13 mouse cellular contexts compared by ENCODE assay signal in genomic region chr13:43806371-43807271, GRCm38 (mm10). TPM values are rescaled to one million over a fixed set of nuclear protein-coding genes. Genes with fewer than 3 reads are reported as not detected.
DNase-seq lines count a peak whose midpoint lies in the region; ATAC-seq lines count a peak whose summit lies in the region.
"Had no signal": no experiment of that assay in that cellular context is flagged by ENCODE, and none has a peak within 500 bp of the region (broad histone marks: within the 10 kb centered on the region; RNA-seq: fewer than 3 reads in every experiment).

No protein-coding gene starts in this region.

- no peaks in the 10 kb centered on the region for H3K27me3 ChIP-seq in kidney, embryonic 16.5 days (ENCODE audit: insufficient read depth, low read length)
- no peaks in the 10 kb centered on the region for H3K27me3 ChIP-seq in hindbrain, embryonic 12.5 days
- no peaks in the 10 kb centered on the region for H3K27me3 ChIP-seq in midbrain, embryonic 14.5 days (ENCODE audit: control insufficient read depth, insufficient read depth, low read length)

- peaks cover 4% of the 10 kb centered on the region for H3K36me3 ChIP-seq in kidney, embryonic 16.5 days (ENCODE audit: insufficient read depth, low read length)
- peaks cover 3% of the 10 kb centered on the region for H3K36me3 ChIP-seq in hindbrain, embryonic 12.5 days
- H3K36me3 ChIP-seq in midbrain, embryonic 14.5 days (ENCODE audit: control insufficient read depth, insufficient read depth, low read length), result no peaks in the 10 kb centered on the region

- H3K9ac ChIP-seq in kidney, embryonic 16.5 days (replicated peaks; ENCODE audit: low read length), result no peak overlapping the region
- no peak overlapping the region for H3K9ac ChIP-seq in hindbrain, embryonic 12.5 days
- peak overlapping the region; percentile 10; the same call in 1 of the 2 replicates for H3K9ac ChIP-seq in midbrain, embryonic 14.5 days (replicated peaks; ENCODE audit: low read length)

- no peak for DNase-seq in kidney, postnatal 36 days
- DNase-seq in ZHBTc4 (ENCODE audit: low read depth, low spot score), result peak; percentile 42
- DNase-seq in midbrain, embryonic 14.5 days, result peak; percentile 53
- DNase-seq in retina, embryonic 14.5 days (ENCODE audit: low spot score), result no peak
- no peak for DNase-seq in cerebellum, postnatal 10 days
- DNase-seq in adrenal gland, adult 18-20 months (ENCODE audit: low spot score in 2 of 2), result no peak
- DNase-seq: cerebellum, adult 9-10 months; gastrocnemius, adult 2 months had no signal

- H3K4me3 ChIP-seq in kidney, embryonic 16.5 days (ENCODE audit: low read length), result no peak overlapping the region
- H3K4me3 ChIP-seq in hindbrain, embryonic 12.5 days, result no peak overlapping the region
- no peak overlapping the region for H3K4me3 ChIP-seq in midbrain, embryonic 14.5 days (replicated peaks; ENCODE audit: low read depth, low read length)
- H3K4me3 ChIP-seq: gastrocnemius, adult 2 months had no signal

- peak overlapping the region; percentile 12; the same call in 1 of the 2 replicates for H3K27ac ChIP-seq in kidney, embryonic 16.5 days (ENCODE audit: low read length)
- peak overlapping the region; percentile 52 for H3K27ac ChIP-seq in hindbrain, embryonic 12.5 days
- H3K27ac ChIP-seq in midbrain, embryonic 14.5 days (replicated peaks; ENCODE audit: low read depth, low read length), result peak overlapping the region; percentile 28; the same call in 1 of the 2 replicates
- H3K27ac ChIP-seq: gastrocnemius, adult 2 months; macrophage; stomach, postnatal 0 days had no signal

- H3K4me2 ChIP-seq in kidney, embryonic 16.5 days (replicated peaks; ENCODE audit: low read depth, low read length), result no peak overlapping the region
- H3K4me2 ChIP-seq in hindbrain, embryonic 12.5 days (replicated peaks), result peak overlapping the region; percentile 26; the same call in 1 of the 2 replicates
- H3K4me2 ChIP-seq in midbrain, embryonic 14.5 days (ENCODE audit: low read length), result peak overlapping the region; percentile 31; the same call in 1 of the 2 replicates

- no peak for ATAC-seq in kidney, embryonic 16.5 days (ENCODE audit: low FRiP score, low TSS enrichment)
- peak; percentile 52; the same call in 1 of the 2 replicates for ATAC-seq in hindbrain, embryonic 12.5 days (ENCODE audit: low FRiP score)
- no peak for ATAC-seq in midbrain, embryonic 14.5 days (ENCODE audit: low FRiP score, low TSS enrichment)
- ATAC-seq: intestine, embryonic 16.5 days had no signal

- H3K4me1 ChIP-seq in kidney, embryonic 16.5 days (ENCODE audit: insufficient read depth, low read length), result no peaks in the 10 kb centered on the region
- H3K4me1 ChIP-seq in hindbrain, embryonic 12.5 days, result peaks cover 19% of the 10 kb centered on the region
- peaks cover 13% of the 10 kb centered on the region for H3K4me1 ChIP-seq in midbrain, embryonic 14.5 days (ENCODE audit: control insufficient read depth, insufficient read depth, low read length)

- H3K9me3 ChIP-seq in kidney, embryonic 16.5 days (ENCODE audit: low read length), result no peaks in the 10 kb centered on the region
- 0 out of 2 replicates have a peak, but pooled peaks cover 4% of the 10 kb centered on the region for H3K9me3 ChIP-seq in hindbrain, embryonic 12.5 days (replicated peaks)
- no peaks in the 10 kb centered on the region for H3K9me3 ChIP-seq in midbrain, embryonic 14.5 days (ENCODE audit: control insufficient read depth, low read length)

- 54% methylated on average over 14 of the region's 14 CpGs for WGBS in kidney, embryonic 16.5 days
- 31% methylated on average over 14 of the region's 14 CpGs for WGBS in hindbrain, embryonic 12.5 days
- WGBS in midbrain, embryonic 14.5 days, result 32% methylated on average over 14 of the region's 14 CpGs

RNA-seq across cellular contexts. Expression of gene Cd83, which starts 22.0 kb away (rescaled TPM):
- polyA plus RNA-seq in kidney, embryonic 16.5 days (2015; fragmentation: Nextera tagmentation; extraction: Ambion mirVana), result 35.0 and 35.2 TPM in 2 replicates
- polyA plus RNA-seq in hindbrain, embryonic 12.5 days (2016; fragmentation: Nextera tagmentation; extraction: Ambion mirVana), result 10.0 and 11.4 TPM in 2 replicates
- 17.4 and 18.4 TPM in 2 replicates for polyA plus RNA-seq in midbrain, embryonic 14.5 days (2014; fragmentation: Nextera tagmentation; extraction: Ambion mirVana)
- total RNA-seq in adrenal gland, adult 18-20 months (2021), result 1 to 10 TPM; 2.3 to 5.2 TPM

Comparison
In these comparisons a context has a peak if more than half of its experiments do, and no peak if none do; other contexts are left out.
1. DNase-seq: peak in ZHBTc4 (single experiment) and midbrain, embryonic 14.5 days (single experiment); none in kidney, postnatal 36 days (0 of 2), retina, embryonic 14.5 days (single experiment), cerebellum, postnatal 10 days (0 of 2) and adrenal gland, adult 18-20 months (0 of 2).
2. Peak in every context shown above with its lines, with median percentiles within 50 percentile points of each other: H3K27ac ChIP-seq.